1 mouse cellular context compared by ENCODE assay signal in genomic region chr8:122727412-122727811, GRCm38 (mm10).
A peak's percentile ranks its signal among the peaks of the same experiment; 100 is the strongest.
TF ChIP-seq lines count a peak whose summit lies in the region.

No protein-coding gene starts in this region.

TF ChIP-seq in MEL, 35 proteins besides CTCF, POLR2A, EP300 and RAD21:
- TF ChIP-seq MXI1 (IDR thresholded peaks at IDR 0.05; ENCODE audit: low read depth, low read length) (0 out of 2 replicates have a peak, but pooled peaks have one; percentile 37), SMC3 (IDR thresholded peaks at IDR 0.05; ENCODE audit: low read depth, low read length) (0 out of 2 replicates have a peak, but pooled peaks have one; percentile 10), MYC (IDR thresholded peaks at IDR 0.05; ENCODE audit: low read depth, low read length) (0 out of 2 replicates have a peak, but pooled peaks have one; percentile 28), NELFE (IDR thresholded peaks at IDR 0.05; ENCODE audit: low read depth, low read length) (0 out of 2 replicates have a peak, but pooled peaks have one; percentile 11), ETS1 (IDR thresholded peaks at IDR 0.05; ENCODE audit: low read depth, low read length) (peak; percentile 53), HCFC1 (IDR thresholded peaks at IDR 0.05; ENCODE audit: low read depth, low read length) (peak; percentile 73), POLR2AphosphoS2 (IDR thresholded peaks at IDR 0.05; ENCODE audit: low read length) (no peak), SIN3A (IDR thresholded peaks at IDR 0.05; ENCODE audit: low read length) (peak; percentile 70; the same call in 1 of the 2 replicates), ELF1 (IDR thresholded peaks at IDR 0.05; ENCODE audit: low read depth, low read length) (peak; percentile 80; the same call in 1 of the 2 replicates), TCF12 (IDR thresholded peaks at IDR 0.05; ENCODE audit: low read depth, low read length) (peak; percentile 23; the same call in 1 of the 2 replicates), MYB (IDR thresholded peaks at IDR 0.05; ENCODE audit: low read depth, low read length) (no peak), UBTF (IDR thresholded peaks at IDR 0.05; ENCODE audit: borderline replicate concordance, insufficient read depth, low read depth, low read length) (no peak), ZMIZ1 (IDR thresholded peaks at IDR 0.05; ENCODE audit: low read depth, low read length) (no peak)
